Mouse (Mus musculus) ZHBTc4 (cell line): ENCODE results near the gene Esyt1.

Source experiments
- DNase-seq: peaks from one replicate; pipeline ENCODE4 v3.0.0-alpha.2; 2011; ENCODE audit warnings: low read depth, low spot score

Esyt1 gene

GRCm38 (mm10) chr10:128538340-128538870, 12.7 kb upstream of the Esyt1 start:
- peak; percentile 63 for DNase-seq

GRCm38 (mm10) chr10:128536266-128536940, 10.7 kb upstream of the Esyt1 start:
- peak; percentile 96 for DNase-seq

GRCm38 (mm10) chr10:128535624-128536265, 10.1 kb upstream of the Esyt1 start:
- DNase-seq, result no peak

- DNase-seq, result no peak
These were observed 9.5 kb upstream of the Esyt1 start for GRCm38 (mm10) chr10:128535206-128535605.

GRCm38 (mm10) chr10:128526366-128527356, 990 bp upstream of the Esyt1 start:
- DNase-seq, result no peak

GRCm38 (mm10) chr10:128524732-128525662, 674 bp downstream of the Esyt1 start:
- DNase-seq, result peak; percentile 88

GRCm38 (mm10) chr10:128524111-128524731, 1.4 kb downstream of the Esyt1 start:
- DNase-seq, result peak; percentile 42

- no peak for DNase-seq
These were observed 3.3 kb downstream of the Esyt1 start for GRCm38 (mm10) chr10:128522351-128522750.

- no peak for DNase-seq
These were observed 5.1 kb downstream of the Esyt1 start for GRCm38 (mm10) chr10:128520591-128520990.

GRCm38 (mm10) chr10:128518833-128519232, 6.8 kb downstream of the Esyt1 start:
- peak; percentile 75 for DNase-seq

GRCm38 (mm10) chr10:128516677-128517076, 9.0 kb downstream of the Esyt1 start:
- no peak for DNase-seq

GRCm38 (mm10) chr10:128516029-128516428, 9.6 kb downstream of the Esyt1 start:
- DNase-seq, result peak; percentile 46

- no peak for DNase-seq
These were observed 10.6 kb downstream of the Esyt1 start for GRCm38 (mm10) chr10:128515044-128515443.

GRCm38 (mm10) chr10:128511761-128512160, 13.9 kb downstream of the Esyt1 start:
- no peak for DNase-seq

- no peak for DNase-seq
These were observed 14.5 kb downstream of the Esyt1 start for GRCm38 (mm10) chr10:128511189-128511588.

GRCm38 (mm10) chr10:128510301-128510700, 15.4 kb downstream of the Esyt1 start:
- DNase-seq, result no peak

- no peak for DNase-seq
These were observed 15.8 kb downstream of the Esyt1 start for GRCm38 (mm10) chr10:128509831-128510230.

- DNase-seq, result no peak
These were observed 16.5 kb downstream of the Esyt1 start for GRCm38 (mm10) chr10:128509203-128509602.

- DNase-seq, result no peak
These were observed 17.4 kb downstream of the Esyt1 start for GRCm38 (mm10) chr10:128508260-128508659.

GRCm38 (mm10) chr10:128505974-128506373, 19.7 kb downstream of the Esyt1 start:
- DNase-seq, result peak; percentile 52
